Comparison of ENCODE assay signal across 25 mouse cellular contexts in the genomic region with DNA sequence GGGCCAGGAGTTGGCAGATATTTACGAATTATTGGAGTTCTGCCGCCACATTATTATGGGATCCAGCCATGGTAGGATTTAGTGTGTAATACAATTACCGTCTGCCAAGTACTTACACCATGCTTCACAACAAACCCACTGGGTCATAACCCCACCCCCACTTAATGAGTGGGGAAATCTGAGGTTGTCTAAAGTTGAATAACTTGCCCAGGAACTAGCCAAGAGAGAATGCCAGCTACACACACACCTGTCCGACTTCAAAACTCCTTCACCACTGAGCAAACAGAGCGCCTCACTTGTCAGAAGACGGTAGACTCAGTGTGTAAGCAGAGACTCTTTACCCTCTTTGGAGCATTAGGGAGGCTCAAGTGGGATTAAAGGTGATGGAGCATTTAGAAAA. TPM values are rescaled to one million over a fixed set of nuclear protein-coding genes. Genes with fewer than 3 reads are reported as not detected.
DNase-seq lines count a peak whose midpoint lies in the region; ATAC-seq and TF ChIP-seq lines count a peak whose summit lies in the region.
"Had no signal": no experiment of that assay in that cellular context is flagged by ENCODE, and none has a peak within 500 bp of the region (broad histone marks: within the 10 kb centered on the region; RNA-seq: fewer than 3 reads in every experiment).

No protein-coding gene starts in this region.

- H3K27me3 ChIP-seq in embryonic facial prominence, embryonic 14.5 days (replicated peaks; ENCODE audit: control insufficient read depth, insufficient read depth, low read length) = peaks cover 49% of the 10 kb centered on the region
- H3K27me3 ChIP-seq in embryonic facial prominence, embryonic 10.5 days (replicated peaks; ENCODE audit: low read depth, poor library complexity, severe bottlenecking) = peaks cover 66% of the 10 kb centered on the region
- H3K27me3 ChIP-seq in lung, embryonic 14.5 days (ENCODE audit: insufficient read depth, low read length) = peaks cover 31% of the 10 kb centered on the region

- 72% methylated on average over 6 of the region's 6 CpGs for WGBS in embryonic facial prominence, embryonic 14.5 days
- WGBS in embryonic facial prominence, embryonic 10.5 days = 80% methylated on average over 6 of the region's 6 CpGs
- 55% methylated on average over 6 of the region's 6 CpGs for WGBS in lung, embryonic 14.5 days

- H3K4me2 ChIP-seq in embryonic facial prominence, embryonic 14.5 days (ENCODE audit: low read depth, low read length) = no peak overlapping the region
- H3K4me2 ChIP-seq in lung, embryonic 14.5 days = no peak overlapping the region
- H3K4me2 ChIP-seq: embryonic facial prominence, embryonic 13.5 days; heart, embryonic 11.5 days; hindbrain, embryonic 12.5 days had no signal

- intact Hi-C loops in left cerebral cortex, postnatal 25 days (cut with DNase I) = no loop called here

- H3K9ac ChIP-seq in embryonic facial prominence, embryonic 14.5 days (ENCODE audit: low read depth, low read length) = no peak overlapping the region
- H3K9ac ChIP-seq in lung, embryonic 14.5 days = no peak overlapping the region
- H3K9ac ChIP-seq: embryonic facial prominence, embryonic 13.5 days; forebrain, postnatal 0 days; hindbrain, embryonic 12.5 days had no signal

- H3K9me3 ChIP-seq in embryonic facial prominence, embryonic 14.5 days (ENCODE audit: control insufficient read depth, low read length) = no peaks in the 10 kb centered on the region
- no peaks in the 10 kb centered on the region for H3K9me3 ChIP-seq in embryonic facial prominence, embryonic 10.5 days
- no peaks in the 10 kb centered on the region for H3K9me3 ChIP-seq in lung, embryonic 14.5 days (ENCODE audit: low read depth, low read length)
- H3K9me3 ChIP-seq: embryonic facial prominence, embryonic 13.5 days; hindbrain, embryonic 12.5 days had no signal

- peak; percentile 23 for DNase-seq in embryonic facial prominence, embryonic 14.5 days (ENCODE audit: low spot score)
- DNase-seq in embryonic facial prominence, embryonic 10.5 days (ENCODE audit: low spot score) = no peak
- DNase-seq in lung, embryonic 14.5 days = peak; percentile 34
- DNase-seq in lung, postnatal 14 days = no peak
- peak; percentile 14 for DNase-seq in lung, postnatal 25 days (ENCODE audit: low spot score)
- DNase-seq in left cerebral cortex, postnatal 25 days (ENCODE audit: low spot score in 2 of 2) = no peak
- DNase-seq: adrenal gland, postnatal 10 days; adrenal gland, postnatal 36 days; cerebellum, adult 11 months; cerebellum, adult 2 months; cerebellum, adult 9-11 months; cerebellum, postnatal 25 days; forebrain, postnatal 0 days; gastrocnemius, adult 2 months; gastrocnemius, postnatal 14 days; heart, adult 2 months had no signal

- TF ChIP-seq CTCF in lung, embryonic 14.5 days (IDR thresholded peaks at IDR 0.05; ENCODE audit: low read depth) = no peak

- ATAC-seq in embryonic facial prominence, embryonic 14.5 days (ENCODE audit: low read depth) = no peak
- ATAC-seq in lung, embryonic 14.5 days (ENCODE audit: insufficient read depth) = no peak
- no peak for ATAC-seq in cerebellum, adult (ENCODE audit: insufficient number of reproducible peaks, low FRiP score, low TSS enrichment)
- ATAC-seq: forebrain, embryonic 14.5 days; forebrain, postnatal 0 days; hindbrain, embryonic 16.5 days had no signal

- H3K4me3 ChIP-seq in embryonic facial prominence, embryonic 14.5 days (ENCODE audit: low read depth, low read length) = no peak overlapping the region
- no peak overlapping the region for H3K4me3 ChIP-seq in embryonic facial prominence, embryonic 10.5 days
- no peak overlapping the region for H3K4me3 ChIP-seq in lung, embryonic 14.5 days (ENCODE audit: low read depth, low read length)
- H3K4me3 ChIP-seq: embryonic facial prominence, embryonic 13.5 days; gastrocnemius, adult 2 months; heart, adult 2 months; hindbrain, embryonic 12.5 days had no signal

- no peaks in the 10 kb centered on the region; the same call in 1 of the 2 replicates for H3K4me1 ChIP-seq in embryonic facial prominence, embryonic 14.5 days (ENCODE audit: control insufficient read depth, insufficient read depth, low read length)
- H3K4me1 ChIP-seq in embryonic facial prominence, embryonic 10.5 days = peaks cover 23% of the 10 kb centered on the region
- H3K4me1 ChIP-seq in lung, embryonic 14.5 days (ENCODE audit: insufficient read depth) = 0 out of 2 replicates have a peak, but pooled peaks cover 3% of the 10 kb centered on the region

- no peak overlapping the region for H3K27ac ChIP-seq in embryonic facial prominence, embryonic 14.5 days (replicated peaks; ENCODE audit: low read depth, low read length)
- H3K27ac ChIP-seq in embryonic facial prominence, embryonic 10.5 days (replicated peaks) = no peak overlapping the region
- H3K27ac ChIP-seq in lung, embryonic 14.5 days (ENCODE audit: low read depth) = 0 out of 2 replicates have a peak overlapping the region, but pooled peaks have one; percentile 24
- H3K27ac ChIP-seq: embryonic facial prominence, embryonic 13.5 days; gastrocnemius, adult 2 months; heart, adult 2 months; hindbrain, embryonic 12.5 days had no signal

- no peaks in the 10 kb centered on the region for H3K36me3 ChIP-seq in embryonic facial prominence, embryonic 14.5 days (ENCODE audit: control insufficient read depth, insufficient read depth, low read length)
- H3K36me3 ChIP-seq in embryonic facial prominence, embryonic 10.5 days (replicated peaks) = no peaks in the 10 kb centered on the region
- no peaks in the 10 kb centered on the region for H3K36me3 ChIP-seq in lung, embryonic 14.5 days (ENCODE audit: insufficient read depth)
- H3K36me3 ChIP-seq: embryonic facial prominence, embryonic 13.5 days; hindbrain, embryonic 12.5 days had no signal

RNA-seq across cellular contexts. Expression of a gene that starts 3.6 kb away (rescaled TPM):
- 3.4 and 5.3 TPM in 2 replicates for polyA plus RNA-seq in embryonic facial prominence, embryonic 14.5 days (2014; fragmentation: Nextera tagmentation; extraction: Ambion mirVana)
- polyA plus RNA-seq in embryonic facial prominence, embryonic 10.5 days (2016; fragmentation: Nextera tagmentation; extraction: Ambion mirVana) = 1.2 and 1.6 TPM in 2 replicates
- 6.1 and 6.2 TPM in 2 replicates for polyA plus RNA-seq in lung, embryonic 14.5 days (2014; fragmentation: Nextera tagmentation; extraction: Ambion mirVana)
- 10 to 100 TPM; 53.1 to 57.1 TPM for total RNA-seq in left cerebral cortex, postnatal 25 days (2021)
- total RNA-seq: common myeloid progenitor, adult 5-6 weeks; hematopoietic stem cell, adult 5-6 weeks had no signal

RNA-seq across cellular contexts. Expression of a gene that starts 32.6 kb away (rescaled TPM):
- polyA plus RNA-seq in embryonic facial prominence, embryonic 14.5 days (2014; fragmentation: Nextera tagmentation; extraction: Ambion mirVana) = 64.7 and 67.7 TPM in 2 replicates
- 88.4 and 90.9 TPM in 2 replicates for polyA plus RNA-seq in embryonic facial prominence, embryonic 10.5 days (2016; fragmentation: Nextera tagmentation; extraction: Ambion mirVana)
- polyA plus RNA-seq in lung, embryonic 14.5 days (2014; fragmentation: Nextera tagmentation; extraction: Ambion mirVana) = 63.6 and 65.5 TPM in 2 replicates
- total RNA-seq in left cerebral cortex, postnatal 25 days (2021) = 10 to 100 TPM; 24.4 to 26.9 TPM

RNA-seq across cellular contexts. Expression of a gene that starts 59.2 kb away (rescaled TPM):
- polyA plus RNA-seq in embryonic facial prominence, embryonic 14.5 days (2014; fragmentation: Nextera tagmentation; extraction: Ambion mirVana) = 0.17 and 0.20 TPM in 2 replicates
- 0.36 and 0.41 TPM in 2 replicates for polyA plus RNA-seq in embryonic facial prominence, embryonic 10.5 days (2016; fragmentation: Nextera tagmentation; extraction: Ambion mirVana)
- polyA plus RNA-seq in lung, embryonic 14.5 days (2014; fragmentation: Nextera tagmentation; extraction: Ambion mirVana) = 0.25 and 0.35 TPM in 2 replicates
- total RNA-seq in left cerebral cortex, postnatal 25 days (2021) = under 1 TPM; 0.11 to 0.21 TPM
- total RNA-seq: adrenal gland, adult 18-20 months; adrenal gland, postnatal 10 days; adrenal gland, postnatal 36 days; common myeloid progenitor, adult 5-6 weeks; gastrocnemius, adult 2 months; gastrocnemius, postnatal 14 days had no signal
- polyA plus RNA-seq: heart, adult 2 months had no signal

Comparison
In these comparisons a context has a peak if more than half of its experiments do, and no peak if none do; other contexts are left out.
1. DNase-seq: peak in embryonic facial prominence, embryonic 14.5 days (single experiment), lung, embryonic 14.5 days (single experiment) and lung, postnatal 25 days (single experiment); none in embryonic facial prominence, embryonic 10.5 days (single experiment), lung, postnatal 14 days (single experiment) and left cerebral cortex, postnatal 25 days (0 of 2).